Mouse (Mus musculus): Measurements from ENCODE around the gene Polg. TPM values are rescaled to one million over a fixed set of nuclear protein-coding genes. Genes with fewer than 3 reads are reported as not detected.

Polg gene
- total and polyA plus RNA-seq, 2 experiments from 2014 or later, result 19.4 to 52.9 TPM

GRCm38 (mm10) chr7:79498965-79499595 lies 32.9 kb upstream of the Polg start:
- ATAC-seq, result no peak

DNA sequence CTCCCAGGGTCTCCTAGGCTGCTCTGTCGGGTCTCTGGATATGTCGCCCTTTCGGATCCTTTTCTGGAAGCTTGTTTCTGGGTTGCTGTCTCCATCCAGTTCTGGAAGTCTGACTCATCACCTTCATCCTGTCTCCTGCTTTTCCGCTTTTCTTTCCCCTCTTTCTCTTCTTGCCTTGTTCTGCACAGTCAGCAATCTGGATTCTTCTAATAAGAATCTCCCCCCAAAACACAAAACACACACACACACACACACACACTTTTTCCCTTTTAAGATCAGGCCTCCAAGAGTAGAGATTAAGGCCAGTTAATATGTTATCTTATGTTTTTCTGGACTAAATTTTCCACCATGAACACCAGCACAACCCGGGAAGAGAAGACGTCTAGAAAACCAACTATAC lies 32.2 kb upstream of the Polg start:
- H3K27me3 ChIP-seq (ENCODE audit: insufficient read depth, low read length), result no peaks in the 10 kb centered on the region
- H3K4me3 ChIP-seq (ENCODE audit: low read depth, low read length), result peak overlapping the region; percentile 92
- peaks cover 18% of the 10 kb centered on the region; the same call in 1 of the 2 replicates for H3K4me1 ChIP-seq (ENCODE audit: insufficient read depth)
- ATAC-seq, result no peak
- peak overlapping the region; percentile 98 for H3K27ac ChIP-seq (ENCODE audit: low read depth, low read length)
- no peaks in the 10 kb centered on the region for H3K9me3 ChIP-seq (ENCODE audit: low read length)
- TF ChIP-seq CTCF (IDR thresholded peaks at IDR 0.05; ENCODE audit: low read depth), result no peak
- peak overlapping the region; percentile 95 for H3K4me2 ChIP-seq (ENCODE audit: low read depth)
- H3K9ac ChIP-seq, result no peak overlapping the region; the same call in 1 of the 2 replicates
- peak; percentile 32 for DNase-seq
- WGBS, result 6% methylated on average over 6 of the region's 6 CpGs
- no peaks in the 10 kb centered on the region for H3K36me3 ChIP-seq (ENCODE audit: insufficient read depth)

More at GRCm38 (mm10) chr7:79498965-79499595, 32.9 kb upstream of the Polg start:
- Histone ChIP-seq H3K4me1 (ENCODE audit: insufficient read depth) (peaks cover 18% of the 10 kb centered on the region; the same call in 1 of the 2 replicates), H3K4me2 (ENCODE audit: low read depth) (peak overlapping the region; percentile 95), H3K27ac (ENCODE audit: low read depth, low read length) (peak overlapping the region; percentile 98), H3K36me3 (ENCODE audit: insufficient read depth) (no peaks in the 10 kb centered on the region), H3K9me3 (ENCODE audit: low read length) (no peaks in the 10 kb centered on the region), H3K9ac (peak overlapping the region; percentile 100), H3K4me3 (ENCODE audit: low read depth, low read length) (peak overlapping the region; percentile 92), H3K27me3 (ENCODE audit: insufficient read depth, low read length) (no peaks in the 10 kb centered on the region)
- no peak for TF ChIP-seq CTCF (IDR thresholded peaks at IDR 0.05; ENCODE audit: low read depth)
- DNase-seq, result peak; percentile 70
- whole genome bisulfite sequencing, result 2% methylated on average over 35 of the region's 35 CpGs

- H3K9me3 ChIP-seq (ENCODE audit: low read length), result no peaks in the 10 kb centered on the region
- H3K4me3 ChIP-seq (ENCODE audit: low read depth, low read length), result peak overlapping the region; percentile 92; the same call in 1 of the 2 replicates
- no peaks in the 10 kb centered on the region for H3K27me3 ChIP-seq (ENCODE audit: insufficient read depth, low read length)
- TF ChIP-seq CTCF (IDR thresholded peaks at IDR 0.05; ENCODE audit: low read depth), result no peak
- peak; percentile 70 for DNase-seq
- H3K27ac ChIP-seq (ENCODE audit: low read depth, low read length), result peak overlapping the region; percentile 98
- no peak for ATAC-seq
- WGBS, result 11% methylated on average over 20 of the region's 20 CpGs
- peaks cover 12% of the 10 kb centered on the region; the same call in 1 of the 2 replicates for H3K4me1 ChIP-seq (ENCODE audit: insufficient read depth)
- H3K9ac ChIP-seq, result no peak overlapping the region
- peak overlapping the region; percentile 95 for H3K4me2 ChIP-seq (ENCODE audit: low read depth)
- H3K36me3 ChIP-seq (ENCODE audit: insufficient read depth), result no peaks in the 10 kb centered on the region
Observed at GRCm38 (mm10) chr7:79497701-79498115, 31.5 kb upstream of the Polg start.

DNA sequence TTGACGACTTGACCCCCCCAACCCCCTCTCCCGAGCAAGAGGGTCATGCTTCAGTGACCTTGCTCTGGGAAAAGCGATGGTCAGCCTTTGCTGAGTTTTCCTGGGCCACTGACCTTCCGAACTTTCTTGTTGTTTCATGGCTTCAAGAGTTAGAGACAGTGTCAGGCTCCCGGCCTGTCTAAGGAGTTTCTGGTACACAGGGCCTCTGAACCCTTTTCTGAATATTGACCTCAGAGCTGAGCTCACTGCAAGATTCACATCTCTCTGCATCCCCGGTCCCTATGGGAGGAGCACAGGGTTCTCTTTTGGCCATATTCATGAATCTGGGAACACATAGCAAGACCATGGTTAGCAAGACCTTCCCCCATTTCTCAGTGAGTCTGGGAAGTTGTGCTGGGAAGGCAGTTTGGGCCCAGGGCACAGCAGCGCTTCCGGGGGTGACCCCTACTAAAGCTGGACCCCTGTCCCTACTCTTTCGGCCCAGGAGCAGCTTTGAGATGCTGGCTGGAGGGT lies 30.7 kb upstream of the Polg start:
- no peaks in the 10 kb centered on the region for H3K27me3 ChIP-seq (ENCODE audit: insufficient read depth, low read length)
- 15% methylated on average over 9 of the region's 9 CpGs for WGBS

GRCm38 (mm10) chr7:79495988-79496815 lies 30.0 kb upstream of the Polg start:
- Histone ChIP-seq H3K9me3 (ENCODE audit: low read length) (no peaks in the 10 kb centered on the region), H3K4me1 (ENCODE audit: insufficient read depth) (peaks cover 12% of the 10 kb centered on the region; the same call in 1 of the 2 replicates), H3K4me2 (ENCODE audit: low read depth) (peak overlapping the region; percentile 95), H3K9ac (peak overlapping the region; percentile 46), H3K4me3 (ENCODE audit: low read depth, low read length) (peak overlapping the region; percentile 40), H3K27me3 (ENCODE audit: insufficient read depth, low read length) (no peaks in the 10 kb centered on the region), H3K36me3 (ENCODE audit: insufficient read depth) (no peaks in the 10 kb centered on the region), H3K27ac (ENCODE audit: low read depth, low read length) (peak overlapping the region; percentile 98)
- TF ChIP-seq CTCF (IDR thresholded peaks at IDR 0.05; ENCODE audit: low read depth), result peak; percentile 99
- ATAC-seq (peak; percentile 72), DNase-seq (peak; percentile 95)
- under 1% methylated on average over 38 of the region's 38 CpGs for WGBS

More for the DNA sequence above, 30.7 kb upstream of the Polg start:
- peak overlapping the region; percentile 95 for H3K4me2 ChIP-seq (ENCODE audit: low read depth)
- H3K9me3 ChIP-seq (ENCODE audit: low read length), result no peaks in the 10 kb centered on the region
- H3K9ac ChIP-seq, result peak overlapping the region; percentile 46; the same call in 1 of the 2 replicates
- H3K36me3 ChIP-seq (ENCODE audit: insufficient read depth), result no peaks in the 10 kb centered on the region
- no peak for TF ChIP-seq CTCF (IDR thresholded peaks at IDR 0.05; ENCODE audit: low read depth)
- ATAC-seq (no peak), DNase-seq (peak; percentile 9)
- peak overlapping the region; percentile 40 for H3K4me3 ChIP-seq (ENCODE audit: low read depth, low read length)
- peak overlapping the region; percentile 98 for H3K27ac ChIP-seq (ENCODE audit: low read depth, low read length)
- H3K4me1 ChIP-seq (ENCODE audit: insufficient read depth), result peaks cover 12% of the 10 kb centered on the region; the same call in 1 of the 2 replicates

- DNase-seq, result peak; percentile 91
- peaks cover 12% of the 10 kb centered on the region; the same call in 1 of the 2 replicates for H3K4me1 ChIP-seq (ENCODE audit: insufficient read depth)
- no peaks in the 10 kb centered on the region for H3K36me3 ChIP-seq (ENCODE audit: insufficient read depth)
- 6% methylated on average over 8 of the region's 8 CpGs for WGBS
- peak; percentile 98 for TF ChIP-seq CTCF (IDR thresholded peaks at IDR 0.05; ENCODE audit: low read depth)
- ATAC-seq, result peak; percentile 34
- no peaks in the 10 kb centered on the region for H3K9me3 ChIP-seq (ENCODE audit: low read length)
- H3K27ac ChIP-seq (ENCODE audit: low read depth, low read length), result no peak overlapping the region
- no peak overlapping the region for H3K9ac ChIP-seq
- H3K4me2 ChIP-seq (ENCODE audit: low read depth), result no peak overlapping the region
- no peaks in the 10 kb centered on the region for H3K27me3 ChIP-seq (ENCODE audit: insufficient read depth, low read length)
- no peak overlapping the region for H3K4me3 ChIP-seq (ENCODE audit: low read depth, low read length)
Observed at GRCm38 (mm10) chr7:79493915-79494314, 27.8 kb upstream of the Polg start.
